Mouse (Mus musculus) embryonic fibroblast, embryonic 13.5 days (primary cell): ENCODE measurements around the gene Clpp.

ENCODE experiments used
- CTCF ChIP-seq: IDR thresholded peaks from 2 replicates; pipeline ENCODE4 v1.5.1; 2011; ENCODE audit warnings: mild to moderate bottlenecking, control low read depth, low read length, moderate library complexity, borderline replicate concordance; ENCODE audit not compliant: insufficient read depth
- POLR2A ChIP-seq: IDR thresholded peaks from 2 replicates; pipeline ENCODE4 v1.6.1; 2011; ENCODE audit warnings: low read depth, mild to moderate bottlenecking, control low read depth, low read length, moderate library complexity

DNA sequence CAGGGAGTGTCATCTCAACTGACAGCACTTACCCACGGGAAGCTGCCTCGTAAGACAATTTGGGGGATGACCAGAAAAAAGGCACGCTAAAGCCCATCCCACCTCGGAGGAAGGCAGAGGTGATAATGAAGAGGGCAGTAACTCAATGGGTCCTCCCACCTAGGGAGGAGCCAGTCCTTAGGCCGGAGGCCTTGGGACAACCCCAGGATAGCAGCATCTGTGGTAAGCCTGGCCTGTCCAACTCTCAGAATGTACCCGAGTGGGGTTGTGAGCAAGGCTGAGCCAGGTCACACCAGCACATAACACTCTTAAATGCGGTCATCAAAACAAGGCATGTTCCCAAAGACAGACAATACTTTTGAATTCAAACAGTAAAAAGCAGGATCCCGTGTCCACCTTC is 39.6 kb downstream of the Clpp start:
- TF ChIP-seq POLR2A = peak; percentile 46
- no peak for TF ChIP-seq CTCF
